Mouse (Mus musculus) forebrain, embryonic 10.5 days (tissue): ENCODE results near the gene Ephb4. TPM values are rescaled to one million over a fixed set of nuclear protein-coding genes. Genes with fewer than 3 reads are reported as not detected.

Source experiments
- DNase-seq: peaks from one replicate; pipeline ENCODE4 v3.0.0-alpha.2; 2017; ENCODE audit warnings: low spot score; ENCODE audit errors: extremely low spot score
- H3K27ac ChIP-seq: fragments of 300-500 bp; sonication (generic); 2 replicates; pipeline ENCODE4 v1.5.1; 2016; ENCODE audit warnings: mild to moderate bottlenecking
- H3K27me3 ChIP-seq: fragments of 300-500 bp; sonication (generic); 2 replicates; pipeline ENCODE4 v1.6.1; 2016; ENCODE audit warnings: mild to moderate bottlenecking; ENCODE audit not compliant: poor library complexity, severe bottlenecking
- H3K36me3 ChIP-seq: fragments of 300-500 bp; sonication (generic); replicated peaks from 2 replicates; pipeline ENCODE4 v1.6.1; 2016; ENCODE audit warnings: mild to moderate bottlenecking, moderate library complexity
- H3K4me1 ChIP-seq: fragments of 300-500 bp; sonication (generic); 2 replicates; pipeline ENCODE4 v1.6.1; 2016
- H3K4me3 ChIP-seq: fragments of 300-500 bp; sonication (generic); 2 replicates; pipeline ENCODE4 v1.5.1; 2016; ENCODE audit warnings: mild to moderate bottlenecking, moderate library complexity
- H3K9me3 ChIP-seq: fragments of 300-500 bp; sonication (generic); 2 replicates; pipeline ENCODE4 v1.6.1; 2016; ENCODE audit warnings: mild to moderate bottlenecking, moderate library complexity
- WGBS: fragments of 180-500 bp; shearing (Covaris S2); methylation state at CpG from one replicate; pipeline ENCODE4 v1.1.7; 2016; 5-methylcytosine and 5-hydroxymethylcytosine counted together
- polyA plus RNA-seq: library from polyadenylated mRNA; unstranded; fragments of >200 nt; fragmentation: Nextera tagmentation; extraction: Ambion mirVana; gene quantifications from 2 replicates; pipeline ENCODE4 v1.2.1, GENCODE M21; 2016

Gene Ephb4
- polyA plus RNA-seq, 1 experiment from 2014 or later, result 31.9 TPM

DNA sequence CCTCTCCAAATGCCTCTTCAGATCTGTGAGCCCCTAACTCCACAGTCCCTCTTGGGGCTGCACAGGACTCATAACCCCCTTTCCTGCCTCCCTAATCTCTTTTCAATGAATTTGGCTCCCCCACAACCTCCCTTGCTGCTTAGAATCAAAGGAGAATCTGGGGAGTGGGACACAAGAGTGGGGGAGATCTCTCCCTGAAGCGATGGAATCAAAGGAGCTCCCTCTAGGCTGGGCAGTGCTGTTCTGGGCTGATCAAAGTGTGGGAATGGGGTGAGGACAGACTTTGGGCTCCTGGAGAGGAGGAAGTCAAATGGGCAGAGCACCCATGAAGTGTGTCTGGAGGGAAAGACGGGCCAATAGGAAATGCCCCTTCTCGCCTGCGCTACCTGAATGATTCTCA is 1.5 kb downstream of the Ephb4 start:
- no peaks in the 10 kb centered on the region for H3K27me3 ChIP-seq
- peaks cover 42% of the 10 kb centered on the region for H3K36me3 ChIP-seq
- DNase-seq, result no peak
- H3K9me3 ChIP-seq, result no peaks in the 10 kb centered on the region
- WGBS, result 9% methylated on average over 4 of the region's 4 CpGs
- peaks cover 72% of the 10 kb centered on the region for H3K4me1 ChIP-seq
- peak overlapping the region; percentile 99 for H3K27ac ChIP-seq
- H3K4me3 ChIP-seq, result peak overlapping the region; percentile 95

DNA sequence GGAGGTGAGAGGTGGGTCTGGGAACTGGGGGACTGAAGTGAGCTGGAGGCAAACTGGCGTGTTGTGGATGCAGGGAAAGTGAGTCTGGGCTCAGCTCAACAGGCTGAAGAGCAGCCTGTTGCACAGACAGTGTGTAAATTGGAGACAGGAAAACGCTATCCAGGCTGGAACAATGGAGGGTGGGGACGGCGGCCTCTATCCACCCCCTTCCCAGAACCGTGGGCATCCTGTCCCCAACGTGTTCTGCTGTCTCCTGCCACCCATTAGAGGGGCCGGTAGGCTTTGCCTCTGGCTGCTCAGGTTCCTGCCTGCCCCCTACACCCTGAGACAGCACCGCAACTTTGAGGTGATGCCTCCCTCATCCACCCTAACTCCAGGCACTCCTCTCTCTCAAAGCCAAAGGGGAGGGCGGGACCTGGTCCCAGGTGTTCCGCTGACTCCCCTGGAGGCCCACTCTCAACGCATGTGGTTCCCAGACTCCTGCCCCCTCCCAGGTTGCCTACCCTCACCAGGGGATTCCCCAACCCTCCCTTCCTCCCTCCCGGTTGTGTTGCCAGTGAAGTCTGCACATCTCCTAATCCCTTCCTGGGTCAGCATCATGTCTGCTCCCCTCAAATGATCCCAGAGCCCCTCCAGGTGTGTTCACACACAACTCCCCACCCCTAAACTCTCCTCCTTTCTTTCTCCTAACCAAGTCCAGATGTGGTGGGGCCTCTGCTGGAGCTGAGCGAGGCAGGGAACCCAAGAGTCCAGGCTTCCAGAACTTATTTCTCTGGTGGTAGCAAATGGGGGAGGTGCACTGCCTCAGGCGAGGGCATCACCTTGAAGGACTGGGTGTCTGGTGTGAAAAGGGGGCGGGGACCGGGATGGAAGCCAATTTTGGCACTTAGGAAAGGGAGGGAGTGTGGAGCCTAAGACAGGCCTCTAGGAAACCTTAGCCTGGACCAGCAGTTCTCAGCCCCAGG is 2.4 kb downstream of the Ephb4 start:
- H3K9me3 ChIP-seq, result no peaks in the 10 kb centered on the region
- no peak for DNase-seq
- H3K27me3 ChIP-seq, result no peaks in the 10 kb centered on the region
- H3K4me3 ChIP-seq, result peak overlapping the region; percentile 95
- H3K36me3 ChIP-seq, result peaks cover 51% of the 10 kb centered on the region
- 22% methylated on average over 16 of the region's 16 CpGs for WGBS
- peak overlapping the region; percentile 99 for H3K27ac ChIP-seq
- peaks cover 64% of the 10 kb centered on the region for H3K4me1 ChIP-seq

DNA sequence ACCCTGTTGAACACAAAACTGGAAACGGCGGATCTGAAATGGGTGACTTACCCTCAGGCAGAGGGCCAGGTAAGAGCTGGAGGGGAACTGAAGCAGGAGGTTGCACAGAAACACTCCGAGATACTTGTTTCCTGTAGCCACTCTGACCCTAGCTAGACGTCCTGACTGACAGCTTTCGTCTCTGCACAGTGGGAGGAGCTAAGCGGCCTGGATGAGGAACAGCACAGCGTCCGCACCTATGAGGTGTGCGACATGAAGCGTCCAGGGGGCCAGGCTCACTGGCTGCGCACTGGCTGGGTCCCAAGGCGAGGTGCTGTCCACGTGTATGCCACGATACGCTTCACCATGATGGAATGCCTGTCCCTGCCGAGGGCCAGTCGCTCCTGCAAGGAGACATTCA is 4.2 kb downstream of the Ephb4 start:
- H3K36me3 ChIP-seq, result peaks cover 68% of the 10 kb centered on the region
- H3K9me3 ChIP-seq, result no peaks in the 10 kb centered on the region
- DNase-seq, result no peak
- 93% methylated on average over 17 of the region's 17 CpGs for WGBS
- no peak overlapping the region for H3K27ac ChIP-seq
- no peak overlapping the region for H3K4me3 ChIP-seq
- no peaks in the 10 kb centered on the region for H3K27me3 ChIP-seq
- peaks cover 48% of the 10 kb centered on the region for H3K4me1 ChIP-seq

DNA sequence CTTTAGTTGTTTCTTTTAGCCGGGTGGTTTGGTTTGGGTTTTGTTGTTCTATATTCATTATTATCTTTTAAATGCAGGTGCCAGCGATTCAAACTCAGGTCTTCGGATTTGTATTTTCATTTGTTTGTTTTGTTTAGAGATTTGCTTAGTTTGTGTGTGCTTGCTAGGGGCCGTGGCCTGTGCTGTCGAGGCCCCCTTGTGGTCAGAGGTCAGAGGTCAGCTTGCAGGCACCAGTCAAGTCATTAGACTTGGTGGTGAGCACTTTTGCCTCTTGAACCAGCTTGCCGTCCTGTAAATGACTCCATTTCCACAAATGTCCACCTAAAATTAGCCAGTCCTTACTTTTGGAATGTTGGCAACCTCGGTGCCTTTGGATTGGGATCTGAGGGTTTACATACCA is 8.5 kb downstream of the Ephb4 start:
- 46% methylated on average over 7 of the region's 7 CpGs for WGBS
- peaks cover 98% of the 10 kb centered on the region for H3K36me3 ChIP-seq

DNA sequence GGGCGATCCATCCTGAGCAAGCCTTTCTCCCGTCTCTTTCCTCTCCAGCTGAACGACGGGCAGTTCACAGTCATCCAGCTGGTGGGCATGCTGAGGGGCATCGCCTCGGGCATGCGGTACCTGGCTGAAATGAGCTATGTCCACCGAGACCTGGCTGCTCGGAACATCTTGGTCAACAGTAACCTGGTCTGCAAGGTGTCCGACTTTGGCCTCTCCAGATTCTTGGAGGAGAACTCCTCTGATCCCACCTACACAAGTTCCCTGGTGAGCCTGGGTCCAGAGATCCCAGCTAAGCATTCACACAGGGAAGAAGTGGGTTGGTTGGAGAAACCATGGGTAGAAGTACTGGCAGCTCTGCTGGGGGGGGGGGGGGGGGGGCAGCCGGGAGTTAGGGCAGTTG is 19.8 kb downstream of the Ephb4 start:
- DNase-seq, result no peak
- Histone ChIP-seq H3K27me3 (no peaks in the 10 kb centered on the region), H3K27ac (no peak overlapping the region), H3K36me3 (peaks cover 100% of the 10 kb centered on the region), H3K4me1 (0 out of 2 replicates have a peak, but pooled peaks cover 2% of the 10 kb centered on the region), H3K4me3 (no peak overlapping the region), H3K9me3 (no peaks in the 10 kb centered on the region)
- WGBS, result 95% methylated on average over 11 of the region's 11 CpGs

More for the DNA sequence above, 8.5 kb downstream of the Ephb4 start:
- Histone ChIP-seq H3K27me3 (no peaks in the 10 kb centered on the region), H3K27ac (no peak overlapping the region), H3K4me1 (peaks cover 10% of the 10 kb centered on the region), H3K9me3 (no peaks in the 10 kb centered on the region), H3K4me3 (no peak overlapping the region)
- no peak for DNase-seq

DNA sequence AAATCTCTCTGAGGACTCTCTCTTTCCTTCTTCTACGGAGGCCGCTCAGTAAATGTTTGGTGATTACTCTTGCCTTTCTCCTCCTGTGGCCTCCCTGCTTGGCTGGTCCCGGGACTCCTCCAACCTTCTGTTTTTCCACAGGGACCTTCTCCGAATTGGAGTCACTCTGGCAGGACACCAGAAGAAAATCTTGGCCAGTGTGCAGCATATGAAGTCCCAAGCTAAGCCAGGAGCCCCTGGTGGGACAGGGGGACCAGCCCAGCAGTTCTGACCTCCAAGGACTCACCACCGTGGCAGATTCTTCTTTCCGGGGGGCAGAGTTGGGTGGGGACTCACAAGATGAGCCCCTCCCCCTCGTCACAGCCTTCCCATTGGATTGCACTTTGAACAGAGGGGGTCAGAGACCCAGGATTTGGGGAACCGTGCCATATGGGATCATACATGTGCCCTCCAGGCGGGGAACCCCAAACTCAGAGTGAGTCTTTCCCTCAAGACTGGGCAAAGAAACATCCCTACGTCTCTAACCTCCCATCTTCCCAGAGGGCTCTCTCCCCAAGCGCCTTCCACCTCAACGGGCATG is 23.6 kb downstream of the Ephb4 start:
- H3K9me3 ChIP-seq, result no peaks in the 10 kb centered on the region
- 90% methylated on average over 12 of the region's 12 CpGs for WGBS
- peaks cover 79% of the 10 kb centered on the region for H3K36me3 ChIP-seq
- H3K27ac ChIP-seq, result no peak overlapping the region
- DNase-seq, result no peak
- H3K4me3 ChIP-seq, result no peak overlapping the region
- H3K27me3 ChIP-seq, result no peaks in the 10 kb centered on the region
- H3K4me1 ChIP-seq, result peaks cover 37% of the 10 kb centered on the region

DNA sequence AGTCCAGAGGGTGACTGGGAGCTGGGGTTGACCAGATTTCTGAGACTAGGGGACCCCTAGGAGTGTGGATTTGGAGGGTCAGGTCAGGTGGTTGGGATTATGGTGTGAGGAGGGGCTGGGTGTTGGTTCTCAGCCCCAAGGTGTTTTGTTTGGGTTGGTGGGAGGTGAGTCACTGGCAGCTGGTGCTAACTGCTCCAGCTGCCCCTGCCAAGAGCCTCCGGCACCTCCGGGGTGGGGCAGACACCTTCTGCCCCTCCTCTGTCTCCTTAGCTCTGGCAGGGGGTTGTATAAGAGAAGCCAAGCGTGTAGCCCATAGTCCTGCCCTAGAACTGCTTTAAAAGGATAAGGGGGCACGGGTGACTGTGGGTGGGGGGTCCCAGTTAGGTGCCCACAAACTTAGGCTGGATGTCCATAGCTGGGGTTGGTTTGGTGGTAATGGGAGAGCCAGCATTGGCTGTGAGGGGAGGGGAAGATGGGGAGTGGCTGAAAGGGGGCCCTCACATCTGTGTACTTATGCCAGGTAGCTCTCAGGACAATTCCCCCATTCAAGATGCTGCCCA is 24.7 kb downstream of the Ephb4 start:
- 81% methylated on average over 4 of the region's 4 CpGs for WGBS
- Histone ChIP-seq H3K36me3 (peaks cover 67% of the 10 kb centered on the region), H3K27ac (no peak overlapping the region), H3K4me3 (no peak overlapping the region), H3K27me3 (no peaks in the 10 kb centered on the region), H3K4me1 (peaks cover 37% of the 10 kb centered on the region), H3K9me3 (no peaks in the 10 kb centered on the region)
- no peak for DNase-seq

GRCm38 (mm10) chr5:137375627-137376026 is 25.7 kb downstream of the Ephb4 start:
- DNase-seq, result no peak
- Histone ChIP-seq H3K27ac (no peak overlapping the region), H3K36me3 (peaks cover 57% of the 10 kb centered on the region), H3K27me3 (no peaks in the 10 kb centered on the region), H3K4me3 (no peak overlapping the region), H3K4me1 (peaks cover 37% of the 10 kb centered on the region), H3K9me3 (no peaks in the 10 kb centered on the region)
- 73% methylated on average over 2 of the region's 2 CpGs for WGBS

DNA sequence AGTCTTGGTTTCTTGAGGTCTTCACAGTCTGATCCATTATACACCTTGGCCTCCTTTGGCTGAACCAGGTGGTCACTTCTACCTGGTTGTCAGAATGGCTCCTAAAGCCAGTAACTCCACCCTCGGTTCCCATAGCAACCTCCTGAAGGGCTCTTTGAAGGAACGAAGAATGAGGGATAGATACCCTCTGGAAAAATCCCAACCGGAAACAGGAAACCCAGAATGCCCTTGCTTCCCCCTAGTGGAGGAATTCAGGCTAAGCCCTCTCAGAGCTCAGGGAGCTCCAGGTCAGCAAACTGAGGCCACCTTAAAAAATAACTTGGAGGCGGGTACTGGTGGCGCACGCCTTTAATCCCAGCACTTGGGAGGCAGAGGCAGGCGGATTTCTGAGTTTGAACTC is 26.3 kb downstream of the Ephb4 start:
- peaks cover 37% of the 10 kb centered on the region for H3K4me1 ChIP-seq
- no peak overlapping the region for H3K4me3 ChIP-seq
- 39% methylated on average over 7 of the region's 7 CpGs for WGBS
- no peak overlapping the region for H3K27ac ChIP-seq
- DNase-seq, result no peak
- peaks cover 51% of the 10 kb centered on the region for H3K36me3 ChIP-seq
- no peaks in the 10 kb centered on the region for H3K9me3 ChIP-seq
- H3K27me3 ChIP-seq, result no peaks in the 10 kb centered on the region

DNA sequence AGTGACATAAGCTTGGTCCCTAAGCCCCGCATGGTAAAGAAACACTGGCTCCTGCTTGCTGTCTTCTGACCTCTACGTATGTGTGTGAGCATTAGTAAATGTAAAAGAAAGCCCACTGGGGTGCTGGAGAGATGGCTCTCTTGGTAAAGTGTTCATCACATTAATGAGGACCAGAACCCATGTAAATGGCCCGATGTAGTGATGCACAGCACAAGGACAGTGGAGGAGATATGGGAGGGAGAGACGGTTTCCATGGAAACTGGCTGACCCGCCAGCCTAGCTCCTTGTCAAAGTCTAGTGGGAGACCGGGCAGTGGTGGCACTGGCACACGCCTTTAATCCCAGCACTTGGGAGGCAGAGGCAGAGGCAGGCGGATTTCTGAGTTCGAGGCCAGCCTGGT is 26.8 kb downstream of the Ephb4 start:
- DNase-seq, result peak; percentile 35
- H3K4me3 ChIP-seq, result no peak overlapping the region
- no peak overlapping the region for H3K27ac ChIP-seq
- H3K36me3 ChIP-seq, result peaks cover 46% of the 10 kb centered on the region
- no peaks in the 10 kb centered on the region for H3K9me3 ChIP-seq
- WGBS, result 70% methylated on average over 9 of the region's 9 CpGs
- H3K4me1 ChIP-seq, result peaks cover 37% of the 10 kb centered on the region
- no peaks in the 10 kb centered on the region for H3K27me3 ChIP-seq

DNA sequence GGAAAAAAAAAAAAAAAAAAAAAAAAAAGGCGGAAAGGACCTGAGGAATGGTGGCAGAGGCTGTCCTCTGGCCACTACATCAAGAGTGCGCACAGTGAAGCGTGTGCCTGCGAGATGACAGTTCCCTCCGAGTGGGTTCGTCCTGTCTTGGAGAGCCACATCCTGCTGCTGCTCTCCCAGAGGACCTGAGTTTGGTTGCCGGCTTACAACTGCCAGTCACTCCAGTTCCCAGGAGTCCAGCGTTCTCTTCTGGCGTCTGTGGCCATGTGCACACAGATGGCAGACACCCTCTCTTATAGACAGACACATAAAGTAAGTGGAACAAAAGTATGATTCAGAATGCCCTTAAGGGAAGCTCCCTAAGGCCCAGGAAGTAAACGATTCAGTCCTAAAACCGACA is 27.3 kb downstream of the Ephb4 start:
- H3K36me3 ChIP-seq, result peaks cover 41% of the 10 kb centered on the region
- H3K9me3 ChIP-seq, result no peaks in the 10 kb centered on the region
- WGBS, result 57% methylated on average over 11 of the region's 11 CpGs
- H3K4me1 ChIP-seq, result peaks cover 37% of the 10 kb centered on the region
- DNase-seq, result no peak
- no peak overlapping the region for H3K27ac ChIP-seq
- H3K4me3 ChIP-seq, result no peak overlapping the region
- no peaks in the 10 kb centered on the region for H3K27me3 ChIP-seq

GRCm38 (mm10) chr5:137377603-137378002 is 27.7 kb downstream of the Ephb4 start:
- 44% methylated on average over 11 of the region's 15 CpGs for WGBS
- no peak for DNase-seq
- no peaks in the 10 kb centered on the region for H3K27me3 ChIP-seq

DNA sequence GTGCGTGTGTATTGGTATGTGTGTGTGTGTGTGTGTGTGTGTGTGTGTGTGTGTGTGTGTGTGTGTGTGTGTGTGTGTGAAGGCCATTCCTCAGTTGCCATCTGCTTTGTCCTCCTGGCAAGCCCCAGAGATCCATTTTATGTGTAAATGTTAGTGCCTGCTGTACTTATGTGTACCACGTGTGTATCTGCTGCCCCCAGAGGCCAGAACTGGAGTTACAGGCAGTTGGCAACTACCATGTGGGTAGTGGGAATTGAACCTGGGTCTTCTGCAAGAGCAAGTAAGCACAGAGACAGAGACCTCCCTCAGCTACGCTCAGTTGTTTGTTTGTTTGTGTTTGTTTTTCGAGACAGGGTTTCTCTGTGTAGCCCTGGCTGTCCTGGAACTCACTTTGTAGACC is 31.2 kb downstream of the Ephb4 start:
- no peak overlapping the region for H3K4me3 ChIP-seq
- H3K36me3 ChIP-seq, result peaks cover 2% of the 10 kb centered on the region
- DNase-seq, result peak; percentile 56
- H3K4me1 ChIP-seq, result peaks cover 20% of the 10 kb centered on the region
- no peaks in the 10 kb centered on the region for H3K27me3 ChIP-seq
- H3K27ac ChIP-seq, result no peak overlapping the region
- WGBS, result 52% methylated on average over 4 of the region's 4 CpGs
- H3K9me3 ChIP-seq, result no peaks in the 10 kb centered on the region

More at GRCm38 (mm10) chr5:137377603-137378002, 27.7 kb downstream of the Ephb4 start:
- Histone ChIP-seq H3K27ac (no peak overlapping the region), H3K9me3 (no peaks in the 10 kb centered on the region), H3K36me3 (peaks cover 37% of the 10 kb centered on the region), H3K4me1 (peaks cover 37% of the 10 kb centered on the region), H3K4me3 (no peak overlapping the region)
